Mouse (Mus musculus) gastrocnemius, postnatal 25 days (tissue): Measurements from ENCODE around the gene 4930512M02Rik. TPM values are rescaled to one million over a fixed set of nuclear protein-coding genes. Genes with fewer than 3 reads are reported as not detected.

Experiments used
- DNase-seq: peaks from one replicate; pipeline ENCODE4 v3.0.0; 2022
- total RNA-seq, 2 experiments: library from RNA; stranded (reverse); gene quantifications; 1 replicate in 1 of 2; 2 replicates in 1 of 2; pipeline ENCODE4 v1.2.3; 2021

4930512M02Rik gene
- total RNA-seq, 2 experiments from 2014 or later: not detected

DNA sequence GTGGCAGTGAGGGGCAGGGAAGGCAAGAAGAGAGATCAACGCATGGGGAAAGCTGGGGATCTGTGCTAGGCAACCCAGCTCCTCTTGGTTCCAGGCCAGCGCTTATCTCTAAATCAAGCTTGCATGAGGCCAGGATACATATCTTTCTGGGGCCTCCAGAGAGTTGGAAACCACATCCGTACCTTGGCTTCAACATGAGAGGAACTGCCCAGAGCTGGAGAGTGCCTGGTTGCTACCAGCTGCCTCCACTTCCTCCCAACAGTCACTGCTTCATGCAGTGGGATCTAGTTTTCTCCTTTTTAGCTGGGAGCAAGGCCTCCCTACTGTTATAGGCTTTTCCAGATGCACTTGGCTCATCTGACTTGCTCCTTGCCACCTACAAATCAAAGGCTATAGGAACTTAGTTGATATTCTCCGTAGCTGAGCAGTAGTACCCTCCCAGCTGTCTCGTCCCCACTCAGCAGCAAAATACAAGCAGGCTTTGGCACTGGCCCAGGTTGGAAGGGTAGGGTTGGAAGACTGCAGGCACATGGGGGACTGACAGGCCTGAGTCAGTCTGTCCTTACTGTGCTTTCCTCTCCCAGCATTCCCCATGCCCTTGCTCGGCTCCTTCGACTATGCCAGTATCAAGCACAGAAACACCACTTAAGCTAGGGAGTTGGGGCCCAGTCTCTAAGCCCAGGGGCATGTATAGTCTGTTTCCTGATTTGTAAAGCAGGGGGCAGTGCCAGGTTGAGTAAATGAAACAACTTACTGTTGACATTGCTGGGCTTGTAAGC lies 63.2 kb downstream of the 4930512M02Rik start:
- peak; percentile 45 for DNase-seq

DNA sequence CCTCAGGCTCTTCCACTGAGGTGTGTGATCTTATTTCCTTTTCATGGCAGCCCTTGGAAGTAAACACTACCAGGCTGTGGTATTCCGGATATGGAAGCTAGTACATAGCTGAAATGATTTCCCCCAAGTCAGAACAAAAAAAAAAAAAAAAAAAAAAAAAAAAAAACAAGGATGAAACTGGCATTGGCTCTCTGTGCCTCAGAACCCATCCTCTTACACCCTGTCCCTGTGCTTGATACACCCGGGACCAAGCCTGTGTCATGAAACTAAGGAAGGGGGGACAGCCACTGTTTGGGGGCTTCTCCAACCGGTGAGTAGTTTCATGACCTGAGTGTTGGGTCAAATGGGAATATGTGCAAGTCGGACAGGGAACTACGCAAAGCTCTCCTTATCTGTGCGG lies 66.5 kb downstream of the 4930512M02Rik start:
- DNase-seq: no peak

DNA sequence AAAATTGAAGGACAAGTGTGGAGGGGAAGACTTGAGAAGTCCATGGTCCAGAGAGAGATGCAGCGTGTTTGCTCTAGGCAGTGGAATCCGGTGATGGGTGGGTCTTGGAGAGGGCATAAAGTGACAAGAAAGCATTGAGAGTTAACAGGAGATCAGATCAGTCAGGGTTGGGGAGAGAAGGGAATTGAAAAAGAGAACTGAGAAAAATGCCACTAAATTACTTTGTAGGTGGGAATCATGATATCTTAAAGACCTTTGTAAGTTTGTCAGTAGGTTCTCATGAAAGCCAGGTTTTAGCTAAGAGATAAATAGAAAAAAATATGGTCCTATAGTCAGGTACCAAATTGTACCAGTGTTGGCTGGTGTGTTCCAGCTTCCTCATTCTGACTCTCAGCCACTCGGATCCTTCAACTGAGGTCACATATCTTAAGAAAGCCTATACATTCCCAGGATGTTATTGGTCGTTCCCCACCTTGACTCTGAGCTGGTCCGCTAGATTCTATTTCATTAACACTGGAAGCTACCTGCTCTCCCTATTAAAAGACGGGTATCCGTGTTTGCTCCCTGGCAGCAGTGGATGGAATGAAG lies 68.4 kb downstream of the 4930512M02Rik start:
- DNase-seq: no peak

DNA sequence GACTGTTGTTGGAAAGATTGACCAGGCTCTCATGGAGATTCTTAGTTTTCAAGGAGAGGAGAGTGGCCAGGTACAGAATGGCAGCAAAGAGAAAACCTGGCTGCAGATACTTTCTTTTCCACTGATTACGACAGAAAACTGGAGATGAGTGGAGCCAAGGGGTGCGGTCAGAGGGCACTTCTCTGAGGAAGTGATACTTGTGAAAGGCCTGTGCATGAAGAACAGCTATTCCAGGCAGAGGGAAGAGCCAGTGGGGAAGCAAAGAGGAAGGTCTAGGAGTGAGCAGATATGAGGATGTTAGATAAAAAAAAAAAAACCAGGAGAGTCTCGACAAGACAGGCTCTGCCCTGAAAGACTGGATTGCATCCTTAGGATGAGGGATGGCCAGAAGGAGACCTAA lies 69.0 kb downstream of the 4930512M02Rik start:
- DNase-seq: no peak

DNA sequence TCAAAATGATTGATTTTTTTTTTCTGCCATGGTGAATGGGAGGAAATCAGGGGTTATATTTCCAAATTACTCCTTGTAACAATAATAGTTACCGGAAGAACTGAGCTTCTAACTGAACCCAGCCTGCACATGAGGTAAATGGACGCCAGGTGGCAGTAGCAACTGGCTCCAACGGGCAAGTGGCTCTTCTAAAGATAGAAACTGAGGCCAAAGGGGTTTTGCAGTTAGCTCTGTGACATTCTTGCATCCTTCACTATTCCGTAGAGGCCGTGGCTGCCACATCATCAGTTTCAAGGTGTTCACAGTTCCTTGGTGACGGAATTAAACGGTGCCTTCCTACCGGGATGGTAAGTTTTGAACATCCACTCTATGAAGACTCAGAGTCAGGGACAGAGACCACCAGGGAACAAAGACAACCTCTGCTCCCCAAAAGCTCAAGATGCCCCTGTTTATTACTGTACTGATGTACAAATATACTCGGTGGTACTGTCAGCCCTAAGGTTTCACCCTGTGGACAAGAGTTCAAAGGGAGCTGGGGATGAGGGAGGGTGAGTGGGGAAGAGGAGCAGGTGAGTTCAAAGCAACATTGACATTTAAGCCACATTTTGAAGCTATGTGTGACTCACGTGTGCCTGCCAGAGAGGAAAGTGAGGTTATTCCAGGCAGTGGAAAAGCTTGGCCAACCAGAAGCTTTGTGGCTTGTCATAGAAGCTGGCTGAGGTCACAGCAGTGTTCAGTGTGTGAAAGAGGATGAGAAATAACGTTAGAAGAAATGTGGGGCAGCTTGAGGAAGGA lies 70.3 kb downstream of the 4930512M02Rik start:
- DNase-seq: no peak

DNA sequence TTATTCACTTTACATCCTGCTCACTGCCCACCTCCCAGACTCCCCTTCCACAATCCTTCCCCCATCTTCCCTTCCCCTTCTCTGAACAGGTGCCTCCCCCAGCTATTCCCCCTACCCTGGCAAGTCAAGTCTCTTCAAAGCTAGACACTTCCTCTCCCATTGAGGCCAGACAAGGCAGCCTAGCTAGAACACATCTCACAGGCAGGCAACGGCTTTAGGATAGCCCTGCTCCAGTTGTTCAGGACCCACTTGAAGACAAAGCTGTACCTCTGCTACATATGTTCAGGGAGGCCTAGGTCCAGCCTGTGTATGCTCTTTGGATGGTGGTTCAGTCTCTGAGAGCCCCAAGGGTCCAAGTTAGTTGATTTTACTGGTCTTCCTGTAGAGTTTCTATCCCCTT lies 71.4 kb downstream of the 4930512M02Rik start:
- DNase-seq: no peak

DNA sequence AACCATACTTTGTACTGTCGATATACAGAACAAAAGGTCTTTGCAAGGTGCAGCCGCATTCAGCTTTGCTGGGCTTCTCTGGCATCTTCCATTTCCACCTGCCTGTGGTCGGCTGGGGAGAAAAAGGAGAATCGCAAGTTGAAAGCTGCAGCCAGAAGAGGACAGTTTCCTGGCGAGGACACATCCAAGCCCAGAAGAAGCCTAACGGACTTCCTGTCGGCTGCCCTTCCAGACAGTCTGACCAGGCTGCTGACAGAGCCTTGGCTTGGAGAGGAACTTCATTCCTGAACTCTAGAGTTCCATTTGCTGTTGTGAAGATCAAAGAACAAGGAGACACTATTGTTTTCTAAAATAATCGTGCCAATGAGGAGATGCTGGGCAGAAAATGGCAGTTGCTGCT lies 72.1 kb downstream of the 4930512M02Rik start:
- no peak for DNase-seq

DNA sequence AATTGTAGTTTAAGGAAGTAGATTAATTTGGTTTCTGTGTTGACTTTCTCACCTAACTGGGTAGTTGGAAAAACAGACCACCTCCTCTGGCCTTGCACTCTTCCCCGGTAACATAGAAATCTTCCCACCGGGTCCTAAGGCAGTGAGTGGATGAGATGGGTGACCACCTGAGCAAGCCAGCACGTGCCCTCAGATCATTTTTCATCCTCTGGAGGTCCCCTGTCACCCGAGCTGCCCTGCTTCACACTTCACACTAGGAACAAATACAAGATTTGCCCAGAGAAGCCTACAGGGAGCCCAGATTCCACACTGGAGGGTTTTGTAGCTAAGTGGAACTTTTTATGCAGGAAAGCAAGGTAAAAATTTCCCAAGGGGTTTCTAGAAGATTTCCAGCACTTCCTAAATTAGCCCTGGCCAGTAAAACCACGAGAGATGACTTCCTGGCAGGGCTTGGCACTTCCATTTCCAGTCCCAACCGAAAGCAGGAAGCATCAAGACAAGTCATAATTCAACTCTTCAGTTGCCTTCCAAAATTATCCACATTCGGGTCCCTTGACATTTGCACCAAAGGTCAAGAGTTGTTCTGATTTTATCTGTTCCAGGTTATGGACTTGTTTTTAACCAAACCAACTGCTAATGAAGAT lies 79.9 kb downstream of the 4930512M02Rik start:
- no peak for DNase-seq

DNA sequence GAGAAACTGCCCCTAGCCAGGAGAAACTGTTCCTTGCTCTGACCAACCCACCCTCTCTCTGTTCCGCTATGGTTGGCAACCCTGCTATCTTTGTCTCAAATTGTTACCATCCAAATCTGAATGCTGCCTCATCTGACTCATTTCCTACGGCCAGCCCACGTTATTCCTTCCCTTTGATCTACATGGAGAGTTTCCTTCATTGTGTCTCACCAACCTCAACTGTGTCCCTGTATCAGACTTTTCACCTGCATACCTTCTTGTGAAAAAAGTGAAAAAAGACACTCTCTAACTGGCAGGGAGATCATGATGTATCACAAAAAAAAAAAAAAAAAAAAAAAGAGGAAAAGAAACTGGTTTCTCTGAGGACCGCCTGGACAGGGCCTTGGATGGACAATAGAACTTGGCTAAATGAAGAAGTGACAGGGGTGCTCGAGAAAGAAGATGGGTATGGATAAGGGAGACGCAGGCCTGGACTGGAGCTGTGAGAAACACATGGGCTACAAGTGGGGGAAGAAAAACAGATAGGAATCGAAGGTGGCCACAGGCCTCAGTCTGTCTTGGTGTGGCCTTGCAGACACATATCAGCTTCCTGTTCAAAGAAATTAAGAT lies 80.6 kb downstream of the 4930512M02Rik start:
- no peak for DNase-seq

DNA sequence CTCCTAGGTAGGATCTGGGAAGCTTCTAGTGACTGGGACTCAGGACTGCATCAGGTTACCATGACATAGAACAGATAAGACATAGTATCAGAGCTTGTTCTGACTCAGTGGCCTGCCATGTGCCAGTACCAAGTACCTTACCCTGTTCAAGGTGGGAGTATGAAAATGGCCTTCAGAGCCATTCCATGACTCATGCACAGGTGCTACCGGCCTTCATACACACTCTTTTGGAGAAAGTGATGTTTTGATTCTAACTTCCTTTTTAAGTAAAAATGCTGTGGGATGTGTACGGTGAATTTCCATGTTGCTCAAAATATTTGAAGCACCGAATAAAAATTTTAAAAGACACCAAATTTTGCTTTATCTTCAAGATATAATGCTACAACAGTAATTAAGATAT lies 81.7 kb downstream of the 4930512M02Rik start:
- no peak for DNase-seq

Other genes with a start within 250 kb of the 4930512M02Rik start
- under 1 TPM in 1 of 2 experiments, not detected in 1; 0.83 TPM for gene Spata48, start 165.7 kb downstream of the 4930512M02Rik start, total RNA-seq
- under 1 TPM; 0.21 to 0.33 TPM for gene Zpbp, start 165.4 kb downstream of the 4930512M02Rik start, total RNA-seq
- under 1 TPM; 0.31 to 0.62 TPM for gene Ikzf1, start 57.2 kb upstream of the 4930512M02Rik start, total RNA-seq
- gene Fignl1, start 181.1 kb upstream of the 4930512M02Rik start, total RNA-seq: under 1 TPM; 0.51 to 0.54 TPM